Mouse (Mus musculus) R1 (cell line): Measurements from ENCODE around the gene Vars2.

ENCODE experiments used
- DNase-seq: peaks from one replicate; pipeline ENCODE4 v3.0.0-alpha.2; 2018; ENCODE audit warnings: low read depth, low spot score

Gene Vars2

DNA sequence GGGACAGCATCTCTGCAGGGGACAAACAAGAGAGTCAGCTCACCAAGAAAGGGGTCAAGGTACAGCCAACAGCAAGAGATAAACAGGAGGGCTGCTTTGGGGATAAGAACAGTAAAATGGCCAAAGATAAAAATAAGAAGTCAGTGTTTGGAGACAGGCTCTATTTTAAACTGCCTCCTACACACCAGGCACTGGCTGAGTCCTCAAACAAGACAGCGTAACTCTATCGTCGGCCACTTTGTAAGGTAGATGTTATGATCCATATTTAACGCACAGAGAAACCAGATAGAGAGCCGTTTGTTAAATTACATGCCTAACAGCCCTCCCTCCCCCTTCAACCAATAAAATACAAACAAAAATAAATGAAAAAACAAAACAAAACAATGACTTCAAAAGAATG is 26.5 kb upstream of the Vars2 start:
- DNase-seq: no peak

- no peak for DNase-seq
Measured at GRCm38 (mm10) chr17:35692368-35692767, 25.0 kb upstream of the Vars2 start.

DNA sequence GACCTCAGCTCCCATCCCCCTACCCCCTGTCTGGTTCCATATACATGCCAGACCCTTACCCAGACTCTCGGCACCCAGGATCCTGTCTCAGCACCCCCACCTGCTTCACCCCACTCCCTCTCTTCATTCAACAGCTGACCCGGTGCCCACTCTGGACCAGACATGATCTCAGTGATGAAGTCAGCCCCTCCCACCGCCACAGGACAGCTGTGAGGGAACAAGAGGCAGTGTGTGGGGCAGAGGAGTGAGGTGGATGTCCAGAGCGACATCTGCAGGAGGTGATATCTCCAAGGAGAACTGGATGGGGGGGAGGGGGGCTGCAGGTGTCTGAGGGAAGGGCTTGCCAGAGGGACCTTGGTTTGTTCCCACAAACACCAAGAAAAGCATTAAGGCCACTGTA is 24.4 kb upstream of the Vars2 start:
- DNase-seq: no peak

DNA sequence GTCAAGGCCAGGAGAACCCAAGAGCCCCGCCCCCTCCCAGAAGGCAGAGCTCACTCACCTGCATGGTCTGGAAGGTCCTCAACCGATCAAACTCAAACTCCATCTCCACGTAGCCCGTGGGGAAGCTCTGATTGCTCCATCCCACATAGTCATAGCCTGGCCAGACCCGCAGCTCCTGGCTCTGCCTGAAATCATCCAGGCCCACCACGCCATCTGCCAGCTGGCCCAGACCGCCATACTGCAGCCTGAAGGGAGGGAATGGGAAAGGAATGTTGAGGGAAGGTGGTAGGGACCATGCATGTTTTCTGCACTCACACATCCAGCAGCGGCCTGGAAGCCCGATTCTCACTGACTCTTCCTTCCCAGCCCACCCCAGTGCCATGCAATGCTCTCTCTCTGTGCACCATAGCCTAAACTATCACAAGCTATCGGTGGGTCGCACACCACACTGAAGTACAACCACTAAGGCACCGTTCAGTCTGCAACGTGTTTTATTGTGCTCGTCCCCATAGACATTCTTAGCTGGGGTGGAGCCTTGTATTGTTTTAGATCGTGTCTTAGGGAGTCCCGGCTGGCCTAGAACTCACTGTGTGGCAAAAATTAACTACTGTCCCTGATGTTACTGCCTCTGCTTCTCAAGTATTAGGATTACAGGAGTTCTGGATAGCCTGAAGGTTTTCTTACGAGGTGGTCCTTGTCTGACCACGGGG is 22.7 kb upstream of the Vars2 start:
- DNase-seq: peak; percentile 62

GRCm38 (mm10) chr17:35688347-35689175 is 21.2 kb upstream of the Vars2 start:
- peak; percentile 72 for DNase-seq

DNA sequence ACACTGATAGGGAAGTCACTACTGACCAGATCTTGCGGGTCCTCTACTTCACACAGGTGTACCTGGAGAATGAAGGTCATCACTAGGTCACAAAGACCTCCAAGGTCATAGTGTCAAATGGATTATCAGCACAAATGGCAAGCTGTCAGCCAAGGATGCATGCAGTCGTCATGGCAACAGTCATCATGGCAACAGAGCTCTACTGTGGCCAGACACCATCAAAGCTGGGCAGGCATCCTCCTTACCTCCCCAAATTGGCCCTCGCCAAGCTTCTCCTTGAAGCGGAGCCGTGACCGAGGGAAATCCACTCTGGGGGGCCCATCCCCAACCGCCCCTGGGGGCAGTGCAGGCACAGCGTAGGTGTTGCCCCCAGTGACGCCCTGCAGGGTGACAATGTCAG is 17.7 kb upstream of the Vars2 start:
- peak; percentile 65 for DNase-seq

DNA sequence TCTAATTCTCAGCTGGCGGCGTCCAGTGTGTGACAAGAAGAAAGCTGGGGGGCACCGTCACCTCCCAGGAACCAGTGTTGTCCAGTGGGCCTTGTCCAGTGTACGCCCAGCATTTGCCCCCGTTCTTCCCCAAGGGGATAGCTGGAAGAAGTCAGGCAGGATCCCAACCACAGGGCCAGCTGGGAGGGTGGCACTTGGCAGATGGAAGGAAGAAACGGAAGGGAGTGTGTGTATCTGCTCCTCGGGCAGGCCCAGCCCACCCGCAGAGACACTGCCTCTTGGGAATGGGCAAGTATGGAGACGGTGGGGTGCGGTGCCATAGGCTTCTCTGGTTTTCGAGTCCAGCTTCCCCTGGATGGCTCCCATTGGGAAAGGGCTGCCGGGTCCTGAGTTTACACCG is 14.6 kb upstream of the Vars2 start:
- DNase-seq: no peak

GRCm38 (mm10) chr17:35680591-35680990 is 13.2 kb upstream of the Vars2 start:
- DNase-seq: no peak

DNA sequence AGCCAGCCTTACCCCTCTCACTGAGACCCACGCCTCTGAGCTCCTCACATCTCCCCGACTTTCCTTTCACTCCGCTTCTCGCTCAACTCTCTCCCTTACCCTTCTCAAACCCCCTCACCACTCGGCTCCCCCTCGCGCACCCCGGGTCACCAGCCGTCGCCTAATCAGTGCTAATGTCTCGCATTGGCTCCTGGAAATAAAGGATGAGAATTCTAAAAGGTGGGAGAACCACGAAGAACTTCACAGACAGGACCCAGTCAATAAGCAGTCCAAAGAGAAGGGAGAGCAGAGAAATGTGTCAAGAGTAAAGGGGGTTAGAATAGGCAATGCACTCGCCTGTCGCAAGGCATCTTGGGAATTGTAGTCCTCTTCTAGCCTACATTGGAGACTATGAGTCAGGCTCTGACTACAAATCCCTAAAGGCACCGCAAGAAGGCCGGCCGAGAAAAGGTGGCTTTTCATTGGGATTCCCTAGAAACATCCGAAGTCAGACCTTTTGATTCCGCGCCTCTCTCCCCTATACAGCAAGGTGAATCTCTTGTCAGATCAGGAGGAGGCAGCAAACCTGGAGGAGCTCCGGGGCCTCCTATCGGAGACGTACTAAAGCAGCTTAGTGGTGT is 6.1 kb upstream of the Vars2 start, which contains the start of gene Gtf2h4:
Gene Gtf2h4, minus strand, starts transcription at position 324 of the 620 bp plus-strand sequence.
- peak; percentile 98 for DNase-seq

- DNase-seq: no peak
Measured at GRCm38 (mm10) chr17:35672527-35672926, 5.1 kb upstream of the Vars2 start.

GRCm38 (mm10) chr17:35671846-35672245 is 4.5 kb upstream of the Vars2 start:
- no peak for DNase-seq

DNA sequence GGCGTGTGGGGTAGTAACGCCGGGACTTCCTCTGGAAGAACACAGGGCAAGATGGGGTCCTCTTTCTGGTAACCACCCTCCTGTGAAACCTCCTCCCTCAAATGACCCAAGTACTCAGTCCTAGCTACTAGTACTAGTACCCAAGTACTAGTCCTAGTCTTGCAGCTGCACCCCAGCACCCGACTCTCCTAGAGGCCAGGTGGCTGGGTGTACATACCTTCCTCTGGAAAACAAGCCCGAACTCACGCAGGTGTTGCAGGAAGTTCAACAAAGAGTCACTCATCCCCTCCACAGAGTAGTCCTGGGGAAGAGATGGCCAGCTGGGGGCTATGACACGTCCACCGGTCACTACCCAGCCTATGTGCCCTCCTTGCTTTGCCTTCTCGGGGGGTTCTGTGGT is 2.3 kb upstream of the Vars2 start:
- no peak for DNase-seq

- peak; percentile 64 for DNase-seq
Measured at GRCm38 (mm10) chr17:35666851-35667256, 538 bp downstream of the Vars2 start.

DNA sequence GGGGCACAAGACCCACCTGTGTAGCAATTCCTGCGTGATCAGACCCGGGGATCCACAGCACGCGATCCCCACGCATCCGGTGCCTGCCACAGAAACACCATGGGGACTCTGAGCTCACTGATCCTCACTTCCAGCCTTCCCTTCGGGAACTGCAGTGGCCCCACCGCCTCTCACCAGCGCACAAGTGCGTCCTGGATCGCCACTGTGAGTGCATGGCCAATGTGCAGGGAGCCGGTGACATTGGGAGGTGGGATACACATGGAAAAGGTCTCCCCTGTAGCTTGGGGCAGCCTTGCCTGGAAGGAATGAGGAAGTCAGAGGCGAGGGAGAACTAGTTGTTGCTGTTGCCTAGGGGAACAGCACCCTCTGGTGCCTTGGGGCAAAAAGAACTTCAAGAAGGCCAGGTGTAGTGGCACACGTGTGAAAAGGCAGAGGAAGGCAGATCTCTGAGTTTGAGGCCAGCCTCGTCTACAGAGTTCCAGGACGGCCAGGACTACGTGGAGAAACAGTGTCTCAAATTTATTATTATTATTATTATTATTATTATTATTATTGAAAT is 1.4 kb downstream of the Vars2 start:
- DNase-seq: peak; percentile 74

DNA sequence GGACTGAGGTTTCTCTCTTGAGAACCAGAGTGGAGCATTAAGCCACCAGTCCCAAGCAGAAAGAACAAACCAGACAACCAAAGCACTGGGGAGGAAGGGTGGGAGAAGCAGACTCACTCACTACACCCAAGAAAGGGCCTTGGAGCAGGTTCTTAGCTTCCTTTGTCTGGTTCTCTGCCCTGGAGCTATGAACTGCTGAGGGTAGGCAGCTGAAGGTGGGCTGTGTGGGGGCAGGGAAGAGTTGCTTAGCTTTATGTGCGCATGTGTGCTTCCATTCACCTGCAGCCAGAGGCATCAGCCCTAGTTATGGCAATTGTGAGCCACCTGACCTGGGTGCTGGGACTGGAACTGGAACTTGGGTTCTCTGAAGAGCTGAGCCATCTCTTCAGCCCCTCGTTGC is 14.3 kb downstream of the Vars2 start:
- DNase-seq: peak; percentile 27

GRCm38 (mm10) chr17:35649429-35649828 is 18.0 kb downstream of the Vars2 start:
- no peak for DNase-seq

DNA sequence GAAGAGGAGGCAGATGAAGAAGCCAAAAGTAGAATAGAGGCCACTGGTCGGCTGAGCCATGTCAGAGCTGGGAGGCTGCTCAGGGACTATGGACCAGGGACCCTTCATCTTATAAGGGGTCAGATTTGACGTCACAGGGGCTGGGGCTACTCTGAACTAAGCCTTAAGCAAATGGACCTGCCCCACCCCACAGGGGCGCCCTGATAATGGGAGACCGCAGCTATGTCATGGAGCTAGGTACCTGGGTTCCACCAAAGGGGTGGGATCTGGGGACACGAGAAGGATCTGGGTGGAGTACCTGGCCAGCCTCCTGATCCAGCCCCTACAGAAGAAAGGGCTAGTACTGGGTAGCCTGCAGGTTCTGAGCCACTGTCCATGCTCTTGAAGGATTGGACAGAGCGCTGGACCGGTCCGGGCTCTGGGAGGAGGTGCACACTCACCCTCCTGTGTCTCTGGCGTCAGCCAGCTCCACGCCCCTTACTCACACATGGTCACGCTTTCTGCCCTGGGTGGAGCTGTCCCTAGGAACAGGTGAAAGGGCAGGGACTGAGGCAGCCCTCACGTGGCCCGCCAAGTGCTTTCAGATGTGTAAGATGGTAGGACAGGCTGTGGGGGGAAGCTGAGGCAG is 23.7 kb downstream of the Vars2 start, which contains the start of gene Mucl3:
Gene Mucl3, minus strand, starts transcription at position 87 of the 628 bp plus-strand sequence.
- DNase-seq: no peak

- no peak for DNase-seq
Measured at GRCm38 (mm10) chr17:35639352-35639751, 28.0 kb downstream of the Vars2 start.

DNA sequence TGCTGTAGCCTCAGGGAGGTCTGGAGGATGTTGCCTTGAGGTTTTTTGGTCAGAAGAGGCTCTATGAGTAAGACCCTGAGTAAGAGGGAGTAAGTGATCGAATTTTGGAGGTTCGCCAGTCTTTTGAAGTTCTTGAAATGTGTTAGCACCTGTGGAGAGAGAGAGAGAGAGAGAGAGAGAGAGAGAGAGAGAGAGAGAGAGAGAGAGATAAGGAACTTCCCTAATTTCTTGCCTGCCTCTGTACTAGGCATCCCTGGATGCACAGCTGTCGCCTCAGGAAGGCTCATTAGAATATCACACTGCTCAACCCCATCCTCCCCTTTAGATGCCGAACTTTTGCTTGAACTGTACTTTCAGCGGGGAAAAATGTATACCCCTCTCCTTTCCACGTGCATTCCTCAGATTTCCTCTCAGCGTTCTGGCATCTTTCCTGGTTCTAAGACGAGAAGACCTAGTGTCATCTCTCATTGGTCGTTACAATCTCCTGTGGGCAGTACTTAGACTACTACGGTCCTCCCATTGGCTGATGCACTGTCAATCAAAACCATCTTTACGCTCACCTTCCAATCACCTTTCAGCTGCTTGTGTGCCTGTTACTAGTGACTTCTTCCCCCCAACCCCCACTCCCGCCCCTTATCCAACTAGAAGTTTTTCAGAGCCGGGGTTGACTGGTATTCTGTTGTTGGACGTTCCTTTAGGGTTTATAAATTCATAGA is 28.8 kb downstream of the Vars2 start:
- peak; percentile 97 for DNase-seq

GRCm38 (mm10) chr17:35636363-35636762 is 31.0 kb downstream of the Vars2 start:
- DNase-seq: peak; percentile 81

DNA sequence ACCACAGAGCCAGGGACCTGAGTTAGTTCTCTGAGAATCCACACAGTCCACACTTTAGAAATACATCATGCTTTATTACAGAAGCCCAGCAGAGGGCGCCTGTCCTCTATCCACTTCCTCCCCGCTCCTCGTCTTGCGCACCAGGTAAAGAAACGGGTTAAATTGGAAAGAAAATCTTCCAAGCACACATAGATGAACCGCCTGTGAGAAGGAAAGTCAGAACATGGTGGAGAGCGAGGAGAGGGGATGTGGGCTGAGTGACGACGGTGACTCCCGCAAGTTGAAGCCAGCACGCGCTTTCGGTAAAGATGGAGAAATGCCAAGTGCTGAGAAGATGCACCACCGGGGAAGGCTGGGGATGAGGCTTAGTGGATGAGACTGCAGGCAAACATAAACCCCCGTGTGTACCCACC is 31.7 kb downstream of the Vars2 start:
- DNase-seq: peak; percentile 84
